Mouse (Mus musculus): ENCODE data around the gene Ppwd1. TPM values are rescaled to one million over a fixed set of nuclear protein-coding genes. Genes with fewer than 3 reads are reported as not detected.
"Not testable (repeated sequence)": the region's sequence is repeated elsewhere in the genome, so short reads cannot be mapped to it uniquely, and the experiment has no call there.

The Ppwd1 gene
- polyA plus RNA-seq (2015; fragmentation: Nextera tagmentation; extraction: Ambion mirVana): 6.8 and 8.6 TPM in 2 replicates

DNA sequence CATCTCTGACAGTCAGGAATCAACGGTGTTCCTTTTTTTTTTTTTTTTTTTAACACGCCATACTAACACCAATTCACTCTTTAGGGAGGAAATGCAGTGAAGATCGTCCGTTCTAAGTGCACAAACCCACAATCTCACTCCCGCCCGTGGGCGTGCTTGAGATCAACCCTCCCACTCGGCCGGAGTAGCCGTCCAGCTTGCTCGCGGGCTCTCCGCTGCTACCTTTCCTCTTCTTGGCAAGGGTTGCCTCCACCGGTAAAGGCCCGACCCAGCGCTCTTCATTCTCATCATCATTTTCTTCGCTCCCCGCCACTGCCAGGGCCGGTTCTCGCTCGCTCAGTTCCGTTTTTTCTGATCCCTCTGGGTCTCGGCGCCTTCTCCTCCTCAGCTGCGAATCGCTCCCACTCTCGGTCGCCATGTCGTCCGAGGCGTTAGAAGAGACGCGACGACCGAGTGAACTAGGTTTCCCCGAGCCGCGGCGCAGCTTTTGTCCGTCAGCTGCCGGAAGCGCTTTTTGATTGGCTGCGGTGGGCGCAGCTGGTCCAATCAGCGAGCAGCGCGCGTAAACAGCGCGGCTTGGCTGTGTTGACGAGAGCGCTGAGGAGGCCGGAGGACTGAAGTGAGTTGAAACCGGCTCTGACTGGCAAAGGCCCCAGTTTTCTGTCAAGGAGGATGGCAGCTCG lies at the start of gene Ppwd1, which contains the start of gene Cenpk:
TSS of gene Ppwd1 (minus strand) at position 460 of the 683 bp plus-strand sequence.
TSS of gene Cenpk (plus strand) at position 228 of the 683 bp plus-strand sequence.
- H3K27me3 ChIP-seq (replicated peaks): no peaks in the 10 kb centered on the region
- peaks cover 21% of the 10 kb centered on the region for H3K4me1 ChIP-seq
- no peaks in the 10 kb centered on the region for H3K36me3 ChIP-seq
- H3K4me2 ChIP-seq: peak within 1 kb of the TSS; percentile 86
- H3K9me3 ChIP-seq (replicated peaks): no peaks in the 10 kb centered on the region
- peak within 1 kb of the TSS; percentile 71 for H3K4me3 ChIP-seq (replicated peaks)
- under 1% methylated on average over 55 of the region's 55 CpGs for whole genome bisulfite sequencing
- H3K9ac ChIP-seq (replicated peaks): peak within 1 kb of the TSS; percentile 76
- ATAC-seq (ENCODE audit: low FRiP score): peak; percentile 100
- H3K27ac ChIP-seq (replicated peaks): peak within 1 kb of the TSS; percentile 93

DNA sequence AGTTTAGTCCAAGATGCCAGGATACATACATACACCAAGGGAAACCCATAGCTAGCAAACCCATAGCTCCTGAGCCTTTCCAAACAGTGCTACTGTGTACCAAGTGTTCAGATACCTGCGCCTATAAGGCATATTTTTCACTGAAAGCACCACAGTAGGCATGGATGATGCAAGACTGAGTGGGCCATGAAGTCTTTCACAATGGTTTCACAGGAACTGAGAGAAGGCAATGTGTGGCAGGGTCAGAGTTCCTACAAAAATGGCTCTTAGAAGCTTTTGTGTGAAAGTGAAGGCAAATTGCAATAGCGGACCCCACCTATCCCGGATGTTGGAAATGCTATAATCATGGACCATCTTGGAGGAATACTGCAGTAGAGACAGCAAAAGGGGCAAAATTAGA lies 30.4 kb upstream of the Ppwd1 start:
- Histone ChIP-seq H3K4me2 (no peak overlapping the region), H3K9me3 (replicated peaks) (0 out of 2 replicates have a peak, but pooled peaks cover 2% of the 10 kb centered on the region), H3K27ac (replicated peaks) (no peak overlapping the region), H3K27me3 (replicated peaks) (no peaks in the 10 kb centered on the region), H3K4me1 (no peaks in the 10 kb centered on the region), H3K4me3 (replicated peaks) (no peak overlapping the region), H3K36me3 (no peaks in the 10 kb centered on the region), H3K9ac (replicated peaks) (no peak overlapping the region)
- WGBS: 94% methylated on average over 3 of the region's 3 CpGs
- ATAC-seq (ENCODE audit: low FRiP score): no peak

GRCm38 (mm10) chr13:104229181-104229580 lies 538 bp upstream of the Ppwd1 start:
- H3K4me1 ChIP-seq: peaks cover 21% of the 10 kb centered on the region
- peak overlapping the region; percentile 60 for H3K9ac ChIP-seq (replicated peaks)
- peak overlapping the region; percentile 71 for H3K4me3 ChIP-seq (replicated peaks)
- no peaks in the 10 kb centered on the region for H3K36me3 ChIP-seq
- peak overlapping the region; percentile 86 for H3K4me2 ChIP-seq
- no peaks in the 10 kb centered on the region for H3K27me3 ChIP-seq (replicated peaks)
- WGBS: 9% methylated on average over 15 of the region's 15 CpGs
- H3K27ac ChIP-seq (replicated peaks): 0 out of 2 replicates have a peak overlapping the region, but pooled peaks have one; percentile 38
- peak; percentile 27; the same call in 1 of the 2 replicates for ATAC-seq (ENCODE audit: low FRiP score)
- H3K9me3 ChIP-seq (replicated peaks): no peaks in the 10 kb centered on the region

- no peaks in the 10 kb centered on the region for H3K27me3 ChIP-seq (replicated peaks)
- peaks cover 21% of the 10 kb centered on the region for H3K4me1 ChIP-seq
- peak overlapping the region; percentile 76; the same call in 1 of the 2 replicates for H3K9ac ChIP-seq (replicated peaks)
- no peaks in the 10 kb centered on the region for H3K9me3 ChIP-seq (replicated peaks)
- no peak overlapping the region for H3K27ac ChIP-seq (replicated peaks)
- H3K4me3 ChIP-seq (replicated peaks): peak overlapping the region; percentile 71
- no peaks in the 10 kb centered on the region for H3K36me3 ChIP-seq
- peak overlapping the region; percentile 70 for H3K4me2 ChIP-seq
- ATAC-seq (ENCODE audit: low FRiP score): no peak
- WGBS: 63% methylated on average over 3 of the region's 3 CpGs
These were observed 1.2 kb downstream of the Ppwd1 start for GRCm38 (mm10) chr13:104227478-104227877.

DNA sequence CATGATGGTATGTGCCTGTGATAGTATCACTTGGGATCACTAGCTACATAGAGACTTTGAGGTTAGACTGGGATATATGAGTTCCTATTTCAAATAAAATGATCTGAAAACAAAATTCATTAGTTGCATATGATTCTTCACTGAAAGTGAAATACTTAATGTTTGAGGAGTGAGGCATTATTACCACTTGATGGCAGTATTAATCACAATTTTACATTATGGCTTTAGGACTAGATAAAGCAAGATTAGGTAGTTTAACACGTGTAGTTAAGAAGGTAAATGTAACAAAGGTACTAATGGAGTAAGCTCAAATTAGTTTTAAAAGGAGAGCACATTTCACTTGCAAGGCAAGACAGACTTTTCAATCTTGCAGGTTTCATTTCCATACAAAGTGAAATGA lies 24.3 kb downstream of the Ppwd1 start:
- Histone ChIP-seq H3K9me3 (replicated peaks) (no peaks in the 10 kb centered on the region), H3K27me3 (replicated peaks) (no peaks in the 10 kb centered on the region), H3K36me3 (peaks cover 14% of the 10 kb centered on the region), H3K27ac (replicated peaks) (no peak overlapping the region), H3K4me2 (no peak overlapping the region), H3K4me3 (replicated peaks) (no peak overlapping the region), H3K4me1 (no peaks in the 10 kb centered on the region), H3K9ac (replicated peaks) (no peak overlapping the region)
- no peak for ATAC-seq (ENCODE audit: low FRiP score)
- WGBS: 57% methylated on average over 1 of the region's 1 CpGs

GRCm38 (mm10) chr13:104195891-104196290 lies 32.8 kb downstream of the Ppwd1 start:
- H3K4me1 ChIP-seq; H3K4me3 ChIP-seq (replicated peaks); H3K27ac ChIP-seq (replicated peaks); H3K27me3 ChIP-seq (replicated peaks); H3K9me3 ChIP-seq (replicated peaks); ATAC-seq (ENCODE audit: low FRiP score); H3K4me2 ChIP-seq; H3K9ac ChIP-seq (replicated peaks): not testable (repeated sequence)
- peaks cover 40% of the 10 kb centered on the region for H3K36me3 ChIP-seq

DNA sequence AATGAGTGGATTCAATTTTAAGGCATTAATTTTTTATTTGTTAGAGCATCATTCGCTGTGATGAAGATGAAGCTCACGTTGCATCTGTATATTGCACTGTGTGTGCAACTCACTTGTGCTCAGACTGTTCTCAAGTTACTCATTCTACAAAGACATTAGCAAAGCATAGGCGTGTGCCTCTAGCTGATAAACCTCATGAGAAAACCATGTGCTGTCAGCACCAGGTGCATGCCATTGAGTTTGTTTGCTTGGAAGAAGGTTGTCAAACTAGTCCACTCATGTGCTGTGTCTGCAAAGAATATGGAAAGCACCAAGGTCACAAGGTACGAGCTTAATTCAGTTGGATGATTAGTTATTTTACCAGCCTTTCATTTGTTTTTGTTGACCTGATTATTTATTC lies 41.3 kb downstream of the Ppwd1 start:
- Histone ChIP-seq H3K4me2 (no peak overlapping the region), H3K4me1 (no peaks in the 10 kb centered on the region), H3K27ac (replicated peaks) (no peak overlapping the region), H3K9ac (replicated peaks) (no peak overlapping the region), H3K27me3 (replicated peaks) (no peaks in the 10 kb centered on the region), H3K36me3 (peaks cover 33% of the 10 kb centered on the region), H3K4me3 (replicated peaks) (no peak overlapping the region), H3K9me3 (replicated peaks) (no peaks in the 10 kb centered on the region)
- ATAC-seq (ENCODE audit: low FRiP score): no peak
- WGBS: 90% methylated on average over 4 of the region's 4 CpGs

DNA sequence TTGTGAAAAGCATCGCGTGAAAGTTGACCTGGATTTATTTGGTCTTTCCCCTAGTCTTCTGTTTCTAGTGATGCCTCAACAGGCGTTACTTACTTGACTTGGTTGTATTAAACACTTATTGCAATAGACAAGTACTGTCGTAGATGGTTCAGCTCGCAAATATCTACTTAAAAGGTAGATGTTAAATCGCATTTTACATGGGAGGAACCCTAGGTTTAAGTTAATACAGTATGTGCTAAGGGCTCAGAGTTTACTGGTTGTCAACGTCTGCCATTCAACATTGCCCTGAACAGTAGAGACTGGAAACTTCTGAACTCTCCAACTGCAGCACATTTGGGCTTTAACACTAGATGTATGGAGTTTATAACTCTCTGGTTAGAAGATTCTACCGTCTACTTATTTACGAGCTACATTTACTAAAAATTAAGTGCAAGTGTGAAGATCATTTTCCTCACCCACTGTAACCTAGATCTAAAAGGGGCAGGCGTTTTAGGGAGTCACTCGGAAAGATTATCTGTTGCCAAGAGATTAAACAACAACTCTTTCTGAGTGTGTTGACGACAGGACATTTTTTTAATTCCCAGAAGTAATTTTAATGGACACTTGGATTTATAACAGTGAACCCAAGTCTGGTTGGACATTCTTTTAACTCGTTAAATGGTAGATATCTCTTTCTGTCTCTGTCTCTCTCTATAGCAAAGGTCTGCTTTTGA lies 49.3 kb downstream of the Ppwd1 start:
- H3K36me3 ChIP-seq: peaks cover 12% of the 10 kb centered on the region
- H3K4me1 ChIP-seq: peaks cover 23% of the 10 kb centered on the region
- 23% methylated on average over 13 of the region's 13 CpGs for WGBS
- no peaks in the 10 kb centered on the region for H3K9me3 ChIP-seq (replicated peaks)
- no peaks in the 10 kb centered on the region for H3K27me3 ChIP-seq (replicated peaks)
- peak overlapping the region; percentile 80 for H3K4me3 ChIP-seq (replicated peaks)
- peak; percentile 1; the same call in 1 of the 2 replicates for ATAC-seq (ENCODE audit: low FRiP score)
- peak overlapping the region; percentile 90 for H3K9ac ChIP-seq (replicated peaks)
- peak overlapping the region; percentile 66 for H3K4me2 ChIP-seq
- H3K27ac ChIP-seq (replicated peaks): peak overlapping the region; percentile 85

GRCm38 (mm10) chr13:104178650-104179121 lies 50.0 kb downstream of the Ppwd1 start, which contains the start of gene Trim23:
Gene Trim23 (plus strand): TSS chr13:104178797.
- Histone ChIP-seq H3K9me3 (replicated peaks) (no peaks in the 10 kb centered on the region), H3K27me3 (replicated peaks) (no peaks in the 10 kb centered on the region), H3K4me2 (peak within 1 kb of the TSS; percentile 80), H3K4me3 (replicated peaks) (peak within 1 kb of the TSS; percentile 80), H3K36me3 (peaks cover 9% of the 10 kb centered on the region), H3K4me1 (peaks cover 24% of the 10 kb centered on the region), H3K27ac (replicated peaks) (peak within 1 kb of the TSS; percentile 85), H3K9ac (replicated peaks) (peak within 1 kb of the TSS; percentile 90)
- ATAC-seq (ENCODE audit: low FRiP score): peak; percentile 99
- under 1% methylated on average over 38 of the region's 38 CpGs for WGBS

- peak within 1 kb of the TSS; percentile 85 for H3K27ac ChIP-seq (replicated peaks)
- no peaks in the 10 kb centered on the region for H3K9me3 ChIP-seq (replicated peaks)
- no peaks in the 10 kb centered on the region for H3K27me3 ChIP-seq (replicated peaks)
- H3K4me1 ChIP-seq: peaks cover 24% of the 10 kb centered on the region
- peak within 1 kb of the TSS; percentile 90 for H3K9ac ChIP-seq (replicated peaks)
- ATAC-seq (ENCODE audit: low FRiP score): peak; percentile 93
- peak within 1 kb of the TSS; percentile 80 for H3K4me3 ChIP-seq (replicated peaks)
- WGBS: under 1% methylated on average over 32 of the region's 32 CpGs
- H3K4me2 ChIP-seq: peak within 1 kb of the TSS; percentile 80
- peaks cover 7% of the 10 kb centered on the region; the same call in 1 of the 2 replicates for H3K36me3 ChIP-seq
These were observed 50.6 kb downstream of the Ppwd1 start, which contains the start of gene Trappc13 for GRCm38 (mm10) chr13:104177796-104178649. Gene Trappc13 (minus strand): TSS chr13:104178469.

DNA sequence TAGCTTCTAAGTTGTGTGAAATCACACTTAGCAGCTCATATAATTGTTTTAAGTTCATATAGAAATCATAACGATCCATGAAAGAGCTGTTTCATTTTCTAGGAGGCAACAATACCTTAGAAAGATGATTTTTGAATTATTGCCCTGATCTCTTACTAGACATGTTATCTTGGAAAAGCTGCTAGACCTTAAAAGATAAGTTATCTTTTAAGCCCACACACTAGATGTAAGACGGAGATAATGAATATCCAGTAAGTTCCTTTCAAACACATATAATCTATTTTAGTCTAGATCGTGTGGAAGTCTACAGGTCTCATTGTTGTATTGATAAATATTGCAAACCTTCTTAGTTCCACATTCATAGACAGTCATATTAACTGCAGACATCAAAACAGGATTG lies 51.8 kb downstream of the Ppwd1 start:
- 83% methylated on average over 3 of the region's 3 CpGs for WGBS
- H3K9me3 ChIP-seq (replicated peaks): no peaks in the 10 kb centered on the region
- H3K9ac ChIP-seq (replicated peaks): peak overlapping the region; percentile 34; the same call in 1 of the 2 replicates
- peak overlapping the region; percentile 27 for H3K4me3 ChIP-seq (replicated peaks)
- no peak for ATAC-seq (ENCODE audit: low FRiP score)
- peaks cover 27% of the 10 kb centered on the region for H3K4me1 ChIP-seq
- H3K27me3 ChIP-seq (replicated peaks): no peaks in the 10 kb centered on the region
- peak overlapping the region; percentile 80 for H3K4me2 ChIP-seq
- peaks cover 7% of the 10 kb centered on the region; the same call in 1 of the 2 replicates for H3K36me3 ChIP-seq
- H3K27ac ChIP-seq (replicated peaks): no peak overlapping the region
